Mouse (Mus musculus): Measurements from ENCODE around the gene Mtrf1. TPM values are rescaled to one million over a fixed set of nuclear protein-coding genes. Genes with fewer than 3 reads are reported as not detected.
A peak's percentile ranks its signal among the peaks of the same experiment; 100 is the strongest.
"Not testable (repeated sequence)": the region's sequence is repeated elsewhere in the genome, so short reads cannot be mapped to it uniquely, and the experiment has no call there.

Gene Mtrf1
- 1 to 10 TPM; 5.0 to 6.1 TPM for total RNA-seq (2021)

DNA sequence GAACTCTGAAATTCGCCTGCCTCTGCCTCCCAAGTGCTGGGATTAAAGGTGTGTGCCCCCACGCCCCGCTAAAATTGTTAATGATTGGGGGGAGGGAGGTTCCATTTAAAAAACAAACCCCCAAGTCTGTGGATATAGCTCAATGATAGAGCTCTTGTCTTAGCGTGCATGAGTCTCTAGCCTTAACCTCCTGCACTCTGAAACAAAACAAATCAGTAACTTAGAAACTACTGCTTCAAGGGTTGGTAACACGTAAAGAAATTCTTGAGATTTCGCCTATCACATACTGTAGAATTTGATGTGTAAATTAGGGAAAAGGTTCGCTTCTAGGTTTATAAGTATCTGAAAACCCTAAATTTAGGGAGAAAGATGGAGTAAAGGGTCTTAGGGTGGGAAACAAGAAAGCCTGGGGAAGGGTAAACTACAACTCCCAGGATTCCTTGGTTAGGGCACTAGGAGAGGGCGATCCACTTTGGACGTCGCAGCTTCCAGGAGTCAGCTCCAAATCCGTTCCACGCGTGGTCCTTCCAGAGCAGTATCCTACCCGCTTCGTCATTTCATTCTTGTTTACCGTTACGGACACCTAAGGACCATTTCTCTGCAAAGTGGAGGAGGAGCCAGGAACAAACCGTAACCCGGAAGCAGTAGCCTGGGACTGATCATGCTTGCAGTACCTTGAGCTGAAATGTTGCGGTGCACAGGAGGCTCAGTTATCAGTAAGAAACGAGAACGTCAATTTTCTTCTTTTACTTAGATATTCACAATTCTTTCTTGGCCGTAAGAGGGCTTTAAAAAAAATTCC, at the start of gene Mtrf1:
Gene Mtrf1 (plus strand): TSS at position 452 of the 802 bp plus-strand sequence.
- intact Hi-C loops (cut with DNase I) = no loop called here
- peak; percentile 57 to 62 for DNase-seq (ENCODE audit: extremely low spot score in 1 of 2, low spot score in 2 of 2)

- no peak for DNase-seq (ENCODE audit: extremely low spot score in 1 of 2, low spot score in 2 of 2)
- intact Hi-C loops (cut with DNase I) = no loop called here
Measured at GRCm38 (mm10) chr14:79358055-79358454, 39.5 kb upstream of the Mtrf1 start.

DNA sequence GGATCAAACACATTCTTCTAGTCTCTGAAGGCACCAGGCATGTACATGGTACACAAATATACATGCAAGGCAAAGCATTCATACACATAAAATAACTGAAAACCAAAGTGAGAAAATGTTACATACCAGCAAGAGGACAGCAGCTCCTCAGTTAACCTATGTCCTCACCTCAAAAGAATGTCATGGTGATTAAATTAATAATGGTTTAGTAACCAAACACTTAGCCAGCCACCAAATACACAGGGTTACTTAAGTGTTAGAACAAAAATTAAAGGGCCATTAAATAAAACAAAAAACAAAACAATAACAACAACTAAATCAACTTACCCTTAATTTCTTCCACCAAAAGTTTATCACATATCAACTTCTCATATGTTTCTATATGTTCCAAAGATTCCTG, 20.5 kb upstream of the Mtrf1 start:
- intact Hi-C loops (cut with DNase I) = no loop called here
- DNase-seq (ENCODE audit: extremely low spot score in 1 of 2, low spot score in 2 of 2) = no peak

GRCm38 (mm10) chr14:79383120-79383519, 14.5 kb upstream of the Mtrf1 start:
- intact Hi-C loops (cut with DNase I) = no loop called here

GRCm38 (mm10) chr14:79388304-79388703, 9.3 kb upstream of the Mtrf1 start:
- no peak for DNase-seq (ENCODE audit: extremely low spot score in 1 of 2, low spot score in 2 of 2)
- intact Hi-C loops (cut with DNase I) = no loop called here

More at GRCm38 (mm10) chr14:79383120-79383519, 14.5 kb upstream of the Mtrf1 start:
- DNase-seq (ENCODE audit: extremely low spot score in 1 of 2, low spot score in 2 of 2) = no peak

DNA sequence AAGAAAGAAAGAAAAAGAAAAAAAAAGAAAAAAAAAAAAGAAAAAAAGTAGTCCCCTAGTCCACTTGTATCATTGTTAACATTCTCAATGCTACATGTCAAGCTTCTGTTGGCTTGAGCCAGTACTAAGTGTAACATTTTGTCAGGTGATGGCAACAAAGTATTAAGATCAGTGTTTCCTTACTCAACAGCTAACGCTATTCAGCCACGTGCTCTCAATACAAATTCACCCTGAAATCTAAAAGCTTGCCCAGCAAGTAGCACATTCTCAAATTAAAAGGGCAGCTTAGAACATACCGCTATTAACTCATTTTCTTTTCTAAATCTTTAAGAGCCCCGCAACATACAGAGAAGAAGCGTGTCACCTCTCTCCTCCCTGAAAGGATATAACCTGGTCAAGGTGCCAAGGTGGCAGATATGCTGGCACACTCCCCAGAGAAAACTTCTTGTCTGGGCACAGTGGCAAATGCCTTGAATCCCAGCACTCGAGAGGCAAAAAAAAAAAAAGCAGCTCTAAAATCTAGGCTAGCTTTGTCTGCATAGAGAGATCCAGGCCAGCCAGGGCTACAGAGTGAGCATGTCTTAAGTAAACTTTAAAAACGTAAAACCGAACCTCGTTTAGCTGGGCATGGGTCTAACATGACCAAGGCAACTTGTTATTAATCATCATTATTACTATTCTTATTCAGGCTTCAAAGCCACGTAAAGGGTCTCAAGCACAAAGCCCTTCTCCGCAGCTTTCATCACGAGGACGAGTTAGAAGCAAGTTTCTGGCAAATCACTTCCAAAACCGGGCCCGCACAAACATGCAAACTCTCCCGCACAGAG, 7.9 kb upstream of the Mtrf1 start:
- intact Hi-C loops (cut with DNase I) = loop anchor here (5.0 kb wide), 1 partner anchor 78 kb away; no protein-coding TSS in a partner anchor
- no peak for DNase-seq (ENCODE audit: extremely low spot score in 1 of 2, low spot score in 2 of 2)

DNA sequence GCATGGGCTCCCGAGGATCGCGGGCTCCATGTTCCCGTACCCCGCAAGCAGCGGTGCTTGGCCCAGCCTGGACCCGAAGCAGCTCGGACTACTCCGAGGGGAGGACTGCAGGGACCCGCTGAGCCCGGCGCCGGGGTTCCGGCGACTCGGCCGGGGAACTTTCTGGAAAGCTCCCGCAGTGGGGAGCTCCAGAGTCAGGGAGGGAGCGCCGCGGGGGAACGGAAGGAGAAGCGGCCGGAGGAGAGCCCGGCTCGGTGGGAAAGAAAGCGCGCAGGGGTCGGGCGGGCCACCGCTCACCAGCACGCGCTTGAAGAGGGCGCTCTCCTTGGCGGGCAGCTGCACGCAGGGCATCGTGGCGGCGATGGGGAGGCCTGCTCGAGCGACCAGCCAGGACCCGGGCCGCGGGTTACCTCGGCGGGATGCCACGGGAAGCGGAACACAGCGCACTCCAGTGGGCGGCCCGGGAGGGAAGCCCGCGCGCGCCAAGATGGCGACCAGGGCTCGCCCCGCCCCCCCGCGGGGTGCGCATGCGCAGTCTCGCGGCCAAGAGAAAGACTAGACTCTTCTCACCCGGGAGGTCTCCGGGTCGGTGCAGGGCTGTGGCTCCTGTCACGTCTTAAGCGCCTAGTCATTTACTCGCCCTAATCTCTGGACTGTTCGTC, 7.2 kb upstream of the Mtrf1 start, which contains the start of gene Naa16:
Gene Naa16 (minus strand): TSS at position 514 of the 662 bp plus-strand sequence.
- peak; percentile 91 to 96 for DNase-seq (ENCODE audit: extremely low spot score in 1 of 2, low spot score in 2 of 2)
- intact Hi-C loops (cut with DNase I) = loop anchor here (5.0 kb wide), 1 partner anchor 77 kb away; no protein-coding TSS in a partner anchor

DNA sequence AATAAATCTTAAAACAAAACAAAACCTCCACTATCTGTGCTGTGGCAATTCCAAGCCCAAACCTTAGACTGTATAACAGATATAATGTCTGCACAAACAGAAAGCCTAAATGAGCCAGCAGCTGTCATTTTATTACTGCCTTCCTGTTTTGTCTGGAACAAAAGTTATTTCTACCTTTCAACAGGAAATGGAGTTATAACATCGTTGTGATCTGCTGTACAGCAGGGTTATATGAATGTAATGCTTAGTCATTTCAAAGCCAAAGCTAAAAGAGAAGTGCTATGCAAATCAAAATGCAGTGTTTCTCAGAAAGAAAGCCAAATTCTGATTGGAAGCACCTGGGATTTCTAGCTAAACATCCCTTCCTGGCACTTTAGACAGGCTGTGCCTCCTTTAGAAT, 4.3 kb upstream of the Mtrf1 start:
- intact Hi-C loops (cut with DNase I) = loop anchor here (5.0 kb wide), 1 partner anchor 74 kb away; no protein-coding TSS in a partner anchor
- DNase-seq (ENCODE audit: extremely low spot score in 1 of 2, low spot score in 2 of 2) = no peak

- DNase-seq (ENCODE audit: extremely low spot score in 1 of 2, low spot score in 2 of 2) = no peak
- intact Hi-C loops (cut with DNase I) = loop anchor here (5.0 kb wide), 1 partner anchor 73 kb away; no protein-coding TSS in a partner anchor
Measured at GRCm38 (mm10) chr14:79394564-79394963, 3.0 kb upstream of the Mtrf1 start.

DNA sequence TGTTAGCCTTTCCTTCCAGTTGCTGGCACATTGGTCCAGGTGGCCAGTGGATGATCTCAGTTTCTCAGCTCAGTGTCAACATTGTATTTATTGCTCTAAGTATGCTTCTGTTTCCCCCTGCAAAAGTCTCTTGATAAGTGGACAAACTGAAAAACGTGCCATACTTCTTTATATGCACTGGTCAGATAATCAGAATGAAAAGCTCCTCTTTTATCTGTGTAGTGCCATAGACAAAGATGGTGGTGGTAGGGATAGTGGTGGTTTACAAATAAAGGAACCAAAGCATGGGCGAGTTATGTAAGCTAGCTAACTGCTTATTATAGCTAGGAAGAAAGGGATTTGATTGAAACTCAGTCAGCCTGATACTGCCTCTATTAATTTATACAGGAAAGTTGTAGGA, 10.1 kb downstream of the Mtrf1 start:
- intact Hi-C loops (cut with DNase I) = no loop called here
- DNase-seq (ENCODE audit: extremely low spot score in 1 of 2, low spot score in 2 of 2) = no peak

DNA sequence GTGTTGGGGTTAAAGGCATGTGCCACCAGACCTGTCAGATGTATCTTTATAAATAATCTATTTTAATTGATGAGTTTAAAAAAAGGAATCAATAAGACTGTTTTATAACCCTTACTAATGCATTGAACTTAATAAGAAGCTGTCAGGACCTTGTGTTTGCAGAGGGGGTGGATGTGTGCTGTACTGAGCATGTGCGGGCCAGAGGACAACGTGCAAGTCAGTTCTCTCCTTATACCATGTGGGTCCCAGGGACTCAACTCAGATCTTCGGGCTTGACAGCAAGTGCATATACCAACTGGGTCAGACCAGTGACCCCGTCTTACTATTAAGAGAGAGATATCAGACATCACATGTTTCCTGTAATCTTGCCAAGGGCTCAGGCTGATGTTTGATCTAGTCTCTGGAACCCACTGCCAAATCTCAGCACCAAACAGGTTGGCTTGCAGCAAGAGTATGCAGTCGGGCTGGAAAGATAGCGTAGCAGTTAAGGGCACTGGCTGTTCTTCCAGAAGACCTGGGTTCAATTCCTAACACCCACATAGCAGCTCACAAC, 11.8 kb downstream of the Mtrf1 start:
- intact Hi-C loops (cut with DNase I) = no loop called here
- no peak for DNase-seq (ENCODE audit: extremely low spot score in 1 of 2, low spot score in 2 of 2)

- intact Hi-C loops (cut with DNase I) = no loop called here
Measured at GRCm38 (mm10) chr14:79410662-79411061, 13.1 kb downstream of the Mtrf1 start.

DNA sequence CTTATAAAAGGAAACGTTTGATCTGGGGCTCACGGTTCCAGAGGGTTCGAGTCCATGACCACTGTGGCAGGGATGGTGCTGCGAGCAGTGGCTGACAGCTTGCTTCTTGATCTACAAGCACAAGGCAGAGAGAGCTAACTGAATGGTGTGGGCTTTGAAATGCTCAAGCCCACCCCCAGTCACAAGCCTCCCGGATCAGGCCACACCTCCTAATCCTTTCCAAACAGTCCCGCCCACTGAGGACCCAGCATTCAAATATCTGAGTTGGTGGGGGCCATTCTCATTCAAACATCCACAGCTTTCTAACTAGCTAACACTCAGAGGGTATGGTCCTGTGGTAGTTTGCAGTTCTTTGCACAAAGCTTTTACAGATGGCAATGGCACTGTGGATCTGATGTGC, 15.5 kb downstream of the Mtrf1 start:
- no peak for DNase-seq (ENCODE audit: extremely low spot score in 1 of 2, low spot score in 2 of 2)
- intact Hi-C loops (cut with DNase I) = no loop called here

More at GRCm38 (mm10) chr14:79410662-79411061, 13.1 kb downstream of the Mtrf1 start:
- no peak for DNase-seq (ENCODE audit: extremely low spot score in 1 of 2, low spot score in 2 of 2)

- intact Hi-C loops (cut with DNase I) = no loop called here
- no peak for DNase-seq (ENCODE audit: extremely low spot score in 1 of 2, low spot score in 2 of 2)
Measured at GRCm38 (mm10) chr14:79420083-79420685, 22.6 kb downstream of the Mtrf1 start.

DNA sequence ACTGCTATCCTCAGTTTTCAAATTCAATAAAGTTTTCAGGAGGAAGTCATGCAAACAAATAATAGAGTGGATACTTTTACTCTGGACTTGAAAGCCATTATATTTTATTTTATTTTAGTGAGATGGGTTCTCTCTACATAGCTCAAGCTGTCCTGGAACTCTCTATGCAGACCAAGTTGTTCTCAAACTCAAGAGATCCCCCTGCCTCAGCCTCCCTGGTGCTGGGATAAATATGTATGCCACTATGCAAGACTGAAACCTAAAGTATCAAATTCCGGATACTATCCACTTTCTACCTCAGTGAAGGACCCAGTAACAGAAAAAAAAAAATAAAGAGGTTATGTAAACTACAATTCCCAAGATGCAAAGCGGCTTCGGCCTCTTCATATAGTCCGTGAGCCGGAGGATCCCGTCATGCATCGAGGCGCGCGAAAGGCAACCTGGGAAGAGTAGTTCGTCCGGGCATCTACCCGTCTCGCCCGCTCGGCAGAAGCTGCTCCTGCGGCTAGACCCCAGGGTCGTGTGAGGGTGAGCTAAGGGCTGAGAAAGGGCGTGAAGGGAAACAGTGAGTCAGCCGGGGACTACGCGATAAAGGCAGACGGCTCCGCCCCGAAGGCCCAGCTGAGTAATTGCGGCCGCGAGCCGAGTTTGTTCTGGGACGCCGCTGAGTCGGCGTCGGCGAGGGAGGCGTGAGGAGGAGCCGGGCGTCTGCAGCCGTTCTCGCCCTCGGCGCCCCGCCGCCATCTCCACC, 28.6 kb downstream of the Mtrf1 start, which contains the start of gene Kbtbd7:
Gene Kbtbd7 (plus strand): TSS at position 533 of the 751 bp plus-strand sequence.
- DNase-seq (ENCODE audit: extremely low spot score in 1 of 2, low spot score in 2 of 2) = peak; percentile 94 to 95
- intact Hi-C loops (cut with DNase I) = no loop called here

- peak in 1 of 2 experiments; percentile 35 for DNase-seq (ENCODE audit: extremely low spot score in 1 of 2, low spot score in 2 of 2)
- intact Hi-C loops (cut with DNase I) = not testable (repeated sequence)
Measured at GRCm38 (mm10) chr14:79426730-79427365, 29.3 kb downstream of the Mtrf1 start.

DNA sequence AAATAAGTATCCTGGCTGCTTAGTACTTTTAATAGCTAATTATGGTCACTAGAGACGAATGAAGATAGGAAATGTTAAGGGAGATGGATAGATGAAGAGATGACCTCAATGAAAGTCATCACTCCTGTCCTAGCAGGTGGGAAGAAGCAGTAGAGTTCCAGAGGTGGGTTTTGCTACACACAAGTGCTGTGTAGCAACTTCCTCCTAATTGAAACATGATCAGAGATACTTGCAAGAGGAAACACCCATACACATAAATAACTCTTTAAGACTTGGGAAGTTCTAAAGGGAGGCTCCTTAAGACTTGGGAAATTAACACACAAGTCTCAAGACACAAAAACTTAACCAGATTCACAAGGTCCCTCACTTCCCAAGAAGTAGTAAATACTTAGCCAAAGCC, 36.5 kb downstream of the Mtrf1 start:
- no peak for DNase-seq (ENCODE audit: extremely low spot score in 1 of 2, low spot score in 2 of 2)
- intact Hi-C loops (cut with DNase I) = no loop called here

All from left cerebral cortex, postnatal 10 days (tissue).